Mouse (Mus musculus) gastrocnemius, adult 8-10 months (tissue): ENCODE measurements around the gene Gsk3a. TPM values are rescaled to one million over a fixed set of nuclear protein-coding genes. Genes with fewer than 3 reads are reported as not detected.

Experiments used
- DNase-seq, 2 experiments: peaks; one replicate each; pipeline ENCODE4 v3.0.0; 2022; ENCODE audit warnings: low spot score in 2 of 2
- microRNA-seq: library from miRNA; unstranded; fragments of <30 nt; microRNA quantifications from one replicate; pipeline ENCODE4 v1.2.0, GENCODE M21; 2022
- total RNA-seq, 4 experiments: library from RNA; stranded (reverse); gene quantifications; 2 replicates each; pipeline ENCODE4 v1.2.4; 2022

The Gsk3a gene
- total RNA-seq, 4 experiments from 2014 or later: 87.5 to 93.5 (median 90.1) TPM

GRCm38 (mm10) chr7:25190806-25191205, 46.8 kb downstream of the Gsk3a start:
- no peak for DNase-seq

GRCm38 (mm10) chr7:25187662-25188650, 49.7 kb downstream of the Gsk3a start:
- peak; percentile 63 to 73 for DNase-seq

GRCm38 (mm10) chr7:25184091-25184490, 53.6 kb downstream of the Gsk3a start:
- no peak for DNase-seq

- no peak for DNase-seq
Observed at GRCm38 (mm10) chr7:25181814-25182213, 55.8 kb downstream of the Gsk3a start.

- no peak for DNase-seq
Observed at GRCm38 (mm10) chr7:25181331-25181790, 56.3 kb downstream of the Gsk3a start.

- no peak for DNase-seq
Observed at GRCm38 (mm10) chr7:25180512-25180911, 57.1 kb downstream of the Gsk3a start.

- DNase-seq: peak; percentile 14 to 32
Observed at GRCm38 (mm10) chr7:25179606-25180161, 58.0 kb downstream of the Gsk3a start, which contains the start of gene Pou2f2. Pou2f2 (minus strand) TSS chr7:25179726.

- DNase-seq: no peak
Observed at GRCm38 (mm10) chr7:25178787-25179605, 58.7 kb downstream of the Gsk3a start.

GRCm38 (mm10) chr7:25178317-25178716, 59.3 kb downstream of the Gsk3a start:
- DNase-seq: no peak

Small RNAs within 50 kb of the gene (microRNA-seq; reads per million reads assigned to microRNA genes)
- gene Mir7048: not detected

Other genes starting within 250 kb of the Gsk3a start
- gene Atp1a3, start 231.9 kb downstream of the Gsk3a start, total RNA-seq: under 1 TPM; 0.25 to 0.58 (median 0.46) TPM
- 1 to 10 TPM; 1.3 to 3.2 (median 2.2) TPM for gene Grik5, start 165.5 kb downstream of the Gsk3a start, total RNA-seq
- gene Zfp574, start 165.3 kb downstream of the Gsk3a start, total RNA-seq: 1 to 10 TPM; 6.5 to 9.3 (median 9.0) TPM
- gene Pou2f2, start 58.1 kb downstream of the Gsk3a start, total RNA-seq: under 1 TPM in 2 of 4 experiments, not detected in 2; 0.02 to 0.24 TPM
- 1 to 10 TPM; 8.0 to 9.2 (median 8.6) TPM for gene Dedd2, start 17.2 kb downstream of the Gsk3a start, total RNA-seq
- 1 to 10 TPM; 5.5 to 6.4 (median 6.1) TPM for gene Zfp526, start 16.4 kb downstream of the Gsk3a start, total RNA-seq
- 1 to 10 TPM; 4.2 to 5.8 (median 5.7) TPM for gene Erf, start 12.9 kb upstream of the Gsk3a start, total RNA-seq
- gene Cic, start 29.9 kb upstream of the Gsk3a start, total RNA-seq: 10 to 100 TPM; 26.4 to 38.7 (median 30.1) TPM
- gene Pafah1b3, start 60.1 kb upstream of the Gsk3a start, total RNA-seq: 1 to 10 TPM in 3 of 4 experiments, under 1 TPM in 1; 0.56 to 1.5 (median 1.1) TPM
- gene Prr19, start 63.6 kb upstream of the Gsk3a start, total RNA-seq: not detected
- not detected for gene Tmem145, start 68.3 kb upstream of the Gsk3a start, total RNA-seq
- gene Megf8, start 79.3 kb upstream of the Gsk3a start, total RNA-seq: 10 to 100 TPM; 22.6 to 26.8 (median 25.0) TPM
- gene Cnfn, start 131.9 kb upstream of the Gsk3a start, total RNA-seq: not detected
- gene Lipe, start 160.9 kb upstream of the Gsk3a start, total RNA-seq: 10 to 100 TPM; 10.6 to 28.0 (median 19.9) TPM
- not detected for gene Cxcl17, start 175.0 kb upstream of the Gsk3a start, total RNA-seq
- gene Ceacam1, start 239.8 kb upstream of the Gsk3a start, total RNA-seq: 1 to 10 TPM; 1.9 to 4.8 (median 3.3) TPM